Mouse (Mus musculus): ENCODE results near the gene Fam163b.

The Fam163b gene

DNA sequence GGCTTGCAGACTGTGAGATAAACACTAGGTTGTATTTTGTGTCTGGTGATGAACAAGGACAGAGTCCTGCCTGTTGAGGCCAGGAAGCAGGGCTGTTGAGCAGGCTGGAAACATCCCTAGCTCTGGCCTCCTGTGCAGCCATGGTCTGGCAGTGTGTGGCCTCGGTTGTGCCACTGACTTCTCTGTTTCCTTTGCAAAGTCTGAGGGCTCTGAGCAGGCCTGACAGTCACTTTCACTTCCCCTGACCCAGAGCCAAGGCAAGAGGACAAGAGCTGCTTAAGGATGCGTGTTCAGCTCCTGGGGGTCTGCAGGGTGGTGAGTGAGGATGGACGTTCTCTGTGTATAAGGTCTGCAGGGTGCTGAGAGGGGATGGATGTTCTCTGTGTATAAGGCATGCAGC lies 13.3 kb downstream of the Fam163b start:
- no peak for DNase-seq

- DNase-seq = no peak
Measured at GRCm38 (mm10) chr2:27126496-27126895, 15.8 kb downstream of the Fam163b start.

GRCm38 (mm10) chr2:27125979-27126378 lies 16.3 kb downstream of the Fam163b start:
- DNase-seq = peak; percentile 44

GRCm38 (mm10) chr2:27123121-27123520 lies 19.2 kb downstream of the Fam163b start:
- no peak for DNase-seq

- DNase-seq = no peak
Measured at GRCm38 (mm10) chr2:27122578-27122977, 19.7 kb downstream of the Fam163b start.

- DNase-seq = peak; percentile 38
Measured at GRCm38 (mm10) chr2:27121626-27122355, 20.5 kb downstream of the Fam163b start.

DNA sequence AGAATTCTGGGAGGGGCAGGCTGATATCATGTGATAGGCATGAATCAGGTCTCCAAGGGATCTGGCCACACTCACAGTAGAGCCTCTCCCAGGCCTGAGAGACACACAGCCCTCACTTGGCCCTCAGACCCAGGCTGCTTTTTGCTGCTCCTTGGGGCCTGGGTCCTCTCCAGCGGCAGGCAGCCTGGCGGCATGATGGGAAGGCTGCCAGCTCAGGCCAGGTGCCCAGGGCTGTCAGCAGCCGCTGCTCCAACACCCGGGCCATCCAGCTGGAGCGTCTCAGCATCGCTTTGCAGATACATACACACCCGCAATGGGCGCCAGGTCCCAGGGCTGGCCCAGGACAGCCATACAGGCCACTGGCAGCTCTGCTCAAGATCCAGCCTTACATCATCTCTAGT lies 22.1 kb downstream of the Fam163b start:
- DNase-seq = peak; percentile 16

GRCm38 (mm10) chr2:27119766-27120165 lies 22.5 kb downstream of the Fam163b start:
- DNase-seq = no peak

- DNase-seq = no peak
Measured at GRCm38 (mm10) chr2:27118452-27118851, 23.8 kb downstream of the Fam163b start.

DNA sequence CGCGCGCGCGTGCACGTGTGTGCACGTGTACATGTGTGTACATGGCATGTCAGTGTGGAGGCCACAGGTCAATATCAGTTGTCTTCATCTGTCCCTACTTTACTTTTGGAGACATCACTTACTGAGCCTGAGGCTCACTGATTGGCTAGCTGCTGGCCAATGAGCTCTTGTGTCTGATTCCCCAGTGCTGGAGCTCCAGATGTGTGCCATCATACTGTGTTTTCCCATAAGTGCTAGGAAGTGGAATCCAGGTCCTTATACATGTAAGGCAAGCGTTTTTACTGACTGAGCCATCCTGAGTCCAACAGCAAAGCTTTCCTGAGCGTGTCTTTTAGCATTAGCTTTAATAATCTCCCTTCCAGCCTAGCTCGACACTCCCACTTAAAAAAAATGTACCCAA lies 28.1 kb downstream of the Fam163b start:
- no peak for DNase-seq

DNA sequence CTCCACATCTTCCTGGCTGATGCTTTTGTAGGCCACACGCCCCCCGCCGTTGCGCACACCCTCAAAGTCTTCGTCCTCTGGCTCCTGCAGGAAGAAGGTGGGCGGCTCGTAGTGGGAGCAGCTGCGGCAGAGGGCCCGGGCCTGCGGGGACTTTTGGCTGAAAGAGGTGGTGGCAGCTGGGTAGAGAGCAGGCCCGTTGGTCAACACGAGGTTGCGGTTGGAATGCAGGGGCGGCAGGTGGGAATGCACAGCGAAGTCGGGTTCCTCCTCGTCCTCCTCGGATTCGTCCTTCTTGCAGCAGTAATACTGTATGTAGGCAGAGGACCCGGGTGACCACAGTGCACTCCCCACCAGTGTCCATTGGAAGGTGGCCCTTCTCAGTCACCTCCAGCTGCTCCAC lies 29.7 kb downstream of the Fam163b start:
- DNase-seq = no peak

- no peak for DNase-seq
Measured at GRCm38 (mm10) chr2:27109052-27109451, 33.2 kb downstream of the Fam163b start.

GRCm38 (mm10) chr2:27108144-27108543 lies 34.1 kb downstream of the Fam163b start:
- no peak for DNase-seq

GRCm38 (mm10) chr2:27106816-27107215 lies 35.5 kb downstream of the Fam163b start:
- DNase-seq = no peak

DNA sequence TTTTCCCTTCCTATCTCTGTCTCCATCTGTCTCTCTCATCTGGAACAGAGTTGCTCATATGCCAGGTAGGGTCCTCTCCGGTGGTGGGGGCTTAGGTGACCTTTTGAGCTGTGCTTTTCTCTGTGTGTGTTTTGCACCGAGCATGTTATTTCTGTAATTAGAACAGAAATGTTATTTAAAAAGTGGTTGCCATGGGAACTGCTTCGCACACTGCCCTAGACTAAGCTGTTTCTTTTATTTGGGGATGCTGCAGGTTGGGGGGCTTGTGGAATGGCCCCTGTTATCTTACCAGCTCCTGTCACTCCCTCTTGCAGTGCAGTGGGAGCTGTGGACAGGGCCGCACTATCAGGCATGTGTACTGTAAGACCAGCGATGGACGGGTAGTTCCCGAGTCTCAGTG lies 38.7 kb downstream of the Fam163b start:
- DNase-seq = no peak

DNA sequence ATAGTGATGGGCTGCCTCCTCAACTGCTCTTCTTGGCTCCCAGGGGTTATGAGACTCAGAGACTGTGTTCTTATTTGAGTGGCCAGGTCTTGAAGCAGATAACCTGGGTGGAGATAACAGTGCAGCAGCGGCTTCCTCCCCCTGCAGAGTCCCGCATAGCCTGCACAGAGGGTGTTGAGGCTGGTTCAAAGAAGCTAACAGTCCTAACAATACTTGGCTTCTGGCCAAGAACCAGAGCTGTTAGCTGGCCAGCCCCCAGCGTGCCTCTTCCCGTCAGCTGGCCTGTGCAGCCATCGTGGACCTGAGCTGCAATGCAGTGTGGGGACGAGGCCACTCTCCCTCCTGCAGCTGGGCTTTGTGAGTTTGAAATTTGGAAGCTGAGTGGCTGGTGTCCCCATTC lies 44.5 kb downstream of the Fam163b start:
- peak; percentile 79 for DNase-seq

GRCm38 (mm10) chr2:27097241-27097656 lies 45.0 kb downstream of the Fam163b start:
- DNase-seq = no peak

GRCm38 (mm10) chr2:27096341-27096981 lies 45.8 kb downstream of the Fam163b start:
- peak; percentile 45 for DNase-seq

- no peak for DNase-seq
Measured at GRCm38 (mm10) chr2:27095178-27095577, 47.1 kb downstream of the Fam163b start.

GRCm38 (mm10) chr2:27089238-27089637 lies 53.1 kb downstream of the Fam163b start:
- DNase-seq = peak; percentile 27

DNA sequence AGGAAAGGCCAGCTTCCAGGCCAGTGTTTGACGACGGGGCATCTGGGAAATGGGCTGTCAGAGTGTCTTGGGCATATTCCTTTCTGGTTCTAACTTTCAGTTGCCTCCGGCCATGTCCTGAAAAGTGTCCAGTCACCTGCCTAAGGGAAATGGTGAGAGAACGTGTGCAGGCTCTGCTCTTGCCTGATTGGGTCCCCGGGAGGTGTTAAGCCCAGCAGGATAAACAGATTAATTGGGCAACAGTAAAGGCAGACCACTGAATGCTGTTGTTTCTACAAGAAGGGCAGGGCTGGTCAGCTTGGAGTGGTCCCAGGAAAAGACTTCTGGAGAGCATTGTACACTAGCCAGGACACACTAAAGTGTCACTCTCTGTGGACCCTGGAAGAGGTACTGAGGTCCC lies 53.6 kb downstream of the Fam163b start:
- DNase-seq = no peak

GRCm38 (mm10) chr2:27088071-27088644 lies 54.1 kb downstream of the Fam163b start:
- DNase-seq = peak; percentile 87

DNA sequence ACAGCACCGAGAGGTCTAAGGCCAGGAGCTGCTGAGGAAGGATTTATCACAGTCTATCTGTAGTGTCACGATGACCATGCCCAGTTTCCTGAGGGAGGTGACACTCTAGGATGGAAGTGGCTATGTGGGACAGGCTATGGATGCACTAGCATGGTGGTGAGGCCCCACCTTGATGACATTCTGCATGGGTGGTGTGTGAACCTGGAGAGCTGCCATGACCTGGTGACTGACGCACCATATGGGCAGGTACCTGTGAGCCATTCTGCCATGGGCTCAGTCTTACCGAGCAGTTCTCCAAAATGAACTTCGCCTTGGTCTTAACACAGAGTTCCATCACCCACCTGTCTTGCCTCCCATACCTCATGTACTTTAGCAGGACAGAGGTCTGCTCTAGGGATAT lies 54.7 kb downstream of the Fam163b start:
- no peak for DNase-seq

- DNase-seq = no peak
Measured at GRCm38 (mm10) chr2:27086483-27087010, 55.7 kb downstream of the Fam163b start.

Data from kidney, postnatal 14 days (tissue).